Mouse (Mus musculus) G1E (cell line): Measurements from ENCODE around the gene Col6a5.

Source experiments
- CTCF ChIP-seq: IDR thresholded peaks from 2 replicates; pipeline ENCODE4 v1.5.1; 2012; ENCODE audit warnings: low read depth, low read length, inconsistent platforms, mixed read lengths
- GATA1 ChIP-seq: IDR thresholded peaks from 2 replicates; pipeline ENCODE4 v1.6.1; 2012; ENCODE audit warnings: borderline replicate concordance, low read length, inconsistent platforms, mixed read lengths
- POLR2AphosphoS5 ChIP-seq: IDR thresholded peaks from 2 replicates; pipeline ENCODE4 v1.6.1; 2012; ENCODE audit warnings: low read depth, low read length, inconsistent platforms; ENCODE audit not compliant: insufficient replicate concordance
- TAL1 ChIP-seq: conservative IDR thresholded peaks from 2 replicates; pipeline ENCODE4 v1.6.1; 2012; ENCODE audit warnings: low read depth, low read length, inconsistent platforms, mixed read lengths

GRCm38 (mm10) chr9:105851011-105851410 lies 109.4 kb downstream of the Col6a5 start:
- no peak for TF ChIP-seq CTCF
- no peak for TF ChIP-seq TAL1
- TF ChIP-seq GATA1, result no peak
- no peak for TF ChIP-seq POLR2AphosphoS5
